In genomic region chr4:133461362-133461761, GRCm38 (mm10) we compare ENCODE assay signal across 19 mouse cellular contexts. TPM values are rescaled to one million over a fixed set of nuclear protein-coding genes. Genes with fewer than 3 reads are reported as not detected.
"Had no signal": no experiment of that assay in that cellular context is flagged by ENCODE, and none has a peak within 500 bp of the region (broad histone marks: within the 10 kb centered on the region; RNA-seq: fewer than 3 reads in every experiment).

No protein-coding gene starts in this region.

- DNase-seq: kidney, adult 18-20 months; kidney, adult 9 months; kidney, postnatal 14 days; kidney, postnatal 4 days; liver; lung, adult 18-20 months; lung, postnatal 14 days; right cerebral cortex, adult 18-20 months; right cerebral cortex, postnatal 14 days; spleen, adult 18-20 months; thymus, postnatal 36 days had no signal

- H3K36me3 ChIP-seq: limb, embryonic 10.5 days; limb, embryonic 13.5 days; liver, embryonic 12.5 days; liver, embryonic 15.5 days; midbrain, embryonic 12.5 days; midbrain, embryonic 15.5 days; neural tube, embryonic 12.5 days; neural tube, embryonic 15.5 days had no signal

- H3K9me3 ChIP-seq: limb, embryonic 10.5 days; limb, embryonic 13.5 days; liver, embryonic 12.5 days; liver, embryonic 15.5 days; midbrain, embryonic 12.5 days; midbrain, embryonic 15.5 days; neural tube, embryonic 12.5 days; neural tube, embryonic 15.5 days had no signal

- H3K4me2 ChIP-seq: limb, embryonic 13.5 days; liver, embryonic 12.5 days; liver, embryonic 15.5 days; midbrain, embryonic 12.5 days; midbrain, embryonic 15.5 days; neural tube, embryonic 12.5 days; neural tube, embryonic 15.5 days had no signal

- H3K27ac ChIP-seq: limb, embryonic 10.5 days; limb, embryonic 13.5 days; liver, embryonic 12.5 days; liver, embryonic 15.5 days; midbrain, embryonic 12.5 days; midbrain, embryonic 15.5 days; neural tube, embryonic 12.5 days; neural tube, embryonic 15.5 days had no signal

- H3K27me3 ChIP-seq: limb, embryonic 13.5 days; liver, embryonic 12.5 days; liver, embryonic 15.5 days; midbrain, embryonic 12.5 days; midbrain, embryonic 15.5 days; neural tube, embryonic 12.5 days; neural tube, embryonic 15.5 days had no signal

- H3K4me1 ChIP-seq: liver, embryonic 15.5 days; midbrain, embryonic 15.5 days; neural tube, embryonic 12.5 days; neural tube, embryonic 15.5 days had no signal

- ATAC-seq: liver, embryonic 12.5 days; midbrain, embryonic 15.5 days had no signal

- H3K9ac ChIP-seq: limb, embryonic 13.5 days; liver, embryonic 12.5 days; liver, embryonic 15.5 days; midbrain, embryonic 12.5 days; midbrain, embryonic 15.5 days; neural tube, embryonic 12.5 days; neural tube, embryonic 15.5 days had no signal

- H3K4me3 ChIP-seq: limb, embryonic 10.5 days; limb, embryonic 13.5 days; liver, embryonic 12.5 days; liver, embryonic 15.5 days; midbrain, embryonic 12.5 days; midbrain, embryonic 15.5 days; neural tube, embryonic 12.5 days; neural tube, embryonic 15.5 days had no signal

RNA-seq across cellular contexts. Expression of gene Tent5b, which starts 18.6 kb away (rescaled TPM):
- polyA plus RNA-seq: liver, embryonic 12.5 days had no signal
